Mouse (Mus musculus) urinary bladder, postnatal 0 days (tissue): Measurements from ENCODE around the gene Platr17. TPM values are rescaled to one million over a fixed set of nuclear protein-coding genes. Genes with fewer than 3 reads are reported as not detected.

ENCODE experiments used
- microRNA-seq: library from miRNA; unstranded; fragments of <30 nt; microRNA quantifications from one replicate; pipeline ENCODE4, GENCODE M21; 2016
- polyA plus RNA-seq: library from polyadenylated mRNA; unstranded; fragments of >200 nt; fragmentation: Nextera tagmentation; extraction: Ambion mirVana; gene quantifications from 2 replicates; pipeline ENCODE4 v1.2.1, GENCODE M21; 2015

The Platr17 gene
- polyA plus RNA-seq = 0.20 and 0.88 TPM in 2 replicates

DNA sequence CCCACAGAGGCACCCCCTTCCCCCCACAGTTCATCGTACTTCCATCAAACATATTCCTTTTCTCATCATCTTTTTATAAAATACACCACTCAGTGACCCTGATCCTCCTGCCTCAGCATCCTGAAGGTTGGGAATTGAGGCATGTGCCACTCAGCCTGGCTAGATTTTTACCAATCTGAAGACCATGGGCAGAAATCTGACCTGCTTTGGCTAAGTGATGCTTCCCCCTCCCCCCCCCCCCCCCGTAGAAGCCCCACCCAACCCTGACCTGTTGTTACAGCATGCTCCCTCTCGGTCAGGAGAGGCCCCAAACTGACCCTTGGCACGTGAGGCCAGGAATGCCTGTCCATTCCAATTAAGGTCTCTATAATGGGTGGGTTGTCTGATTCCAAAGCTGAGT lies at the start of gene Platr17:
TSS of gene Platr17 (plus strand) at position 301 of the 400 bp plus-strand sequence.

DNA sequence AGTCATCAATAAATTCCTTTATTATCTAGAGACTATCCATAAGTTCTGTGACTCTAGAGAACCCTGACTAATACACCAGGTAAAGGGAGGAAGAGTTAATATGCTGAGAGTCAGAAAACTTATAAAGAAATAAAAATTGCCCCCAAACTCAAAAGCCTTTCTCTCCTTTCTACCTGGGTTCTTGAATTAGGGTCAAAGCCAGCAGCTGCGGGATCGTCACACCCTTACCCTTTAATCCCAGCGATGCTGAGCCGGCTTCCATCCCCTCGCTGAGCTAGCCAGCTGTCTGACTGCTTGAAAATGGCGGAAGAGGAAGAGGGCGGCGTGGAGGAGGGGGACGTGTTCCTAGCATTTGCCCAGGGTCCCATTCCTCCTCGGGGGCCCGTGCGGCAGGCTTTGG lies 31.4 kb upstream of the Platr17 start, which contains the start of gene Gm7029:
TSS of gene Gm7029 (plus strand) at position 301 of the 400 bp plus-strand sequence.

DNA sequence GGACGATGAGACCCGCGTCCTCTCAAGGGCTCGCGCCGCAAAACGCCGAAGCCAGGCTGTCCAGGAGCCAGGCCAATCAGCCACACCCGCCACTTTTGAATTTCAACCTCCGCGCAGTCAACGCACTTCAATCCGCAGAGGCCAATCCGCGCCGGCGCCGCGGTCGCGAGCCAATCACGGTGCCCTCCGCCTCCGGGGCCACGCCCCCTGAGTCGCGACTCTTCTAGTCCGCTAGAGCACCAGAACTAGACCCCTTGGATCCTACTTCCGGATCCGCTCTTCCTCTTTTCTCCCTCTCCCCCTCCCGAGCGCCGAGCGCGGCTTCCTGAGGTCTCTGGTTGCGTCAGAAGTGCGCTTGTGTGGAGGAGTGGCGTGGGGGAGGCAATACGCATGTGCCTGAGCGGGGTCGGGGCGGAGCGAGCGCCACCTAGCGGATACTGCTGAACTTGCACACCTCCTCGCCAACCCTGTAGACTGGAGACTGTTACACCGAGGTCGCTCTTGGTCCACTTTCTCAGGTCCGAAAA lies 14.3 kb upstream of the Platr17 start, which contains the start of gene Kifc1:
TSS of gene Kifc1 (minus strand) at position 129 of the 527 bp plus-strand sequence.

DNA sequence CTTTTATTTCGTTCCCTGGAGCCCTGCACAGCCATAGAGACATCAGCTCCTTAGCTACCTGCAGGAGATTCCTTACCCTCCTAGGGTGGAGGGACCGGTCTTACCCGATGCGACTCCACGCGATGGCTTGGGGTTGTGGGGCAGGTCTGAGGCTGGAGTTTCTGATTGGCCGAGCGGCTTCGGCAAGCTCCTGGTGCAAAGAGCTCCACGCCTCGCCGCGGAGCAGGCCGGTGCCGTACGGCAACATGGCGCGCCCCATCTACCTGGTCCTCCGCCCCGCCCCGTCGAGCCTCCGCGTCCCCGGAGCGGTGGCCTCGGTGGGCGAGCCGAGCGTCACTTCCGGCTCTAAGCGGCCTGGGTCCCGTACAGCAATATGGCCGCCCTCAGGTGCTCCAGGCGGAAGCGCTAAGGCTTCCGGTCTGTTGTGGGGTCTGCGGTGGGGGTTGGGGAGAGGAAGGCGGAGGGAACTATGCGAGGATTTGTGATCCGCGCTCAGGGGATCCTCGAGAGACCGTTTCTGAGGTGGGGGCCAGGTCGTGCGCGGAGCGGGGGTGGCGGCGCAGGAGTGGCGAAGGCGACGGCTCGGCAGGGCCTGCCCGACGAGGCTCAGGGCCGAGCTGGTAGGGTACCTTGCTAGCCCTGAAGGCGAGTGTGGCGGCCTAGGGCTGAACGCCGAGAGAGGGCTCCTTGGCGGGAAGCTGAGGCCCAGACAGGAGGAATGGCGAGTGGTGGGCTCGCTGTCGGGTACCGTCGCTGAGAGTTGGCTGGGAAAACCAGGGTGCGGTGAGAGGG lies 4.3 kb downstream of the Platr17 start, which contains the start of gene Daxx:
TSS of gene Daxx (plus strand) at position 338 of the 792 bp plus-strand sequence.

GRCm38 (mm10) chr17:33915671-33916250 lies 10.8 kb downstream of the Platr17 start, which contains the start of the genes Tapbp and Zbtb22:
Tapbp (plus strand) TSS chr17:33915899.
Zbtb22 (plus strand) TSS chr17:33915904.

DNA sequence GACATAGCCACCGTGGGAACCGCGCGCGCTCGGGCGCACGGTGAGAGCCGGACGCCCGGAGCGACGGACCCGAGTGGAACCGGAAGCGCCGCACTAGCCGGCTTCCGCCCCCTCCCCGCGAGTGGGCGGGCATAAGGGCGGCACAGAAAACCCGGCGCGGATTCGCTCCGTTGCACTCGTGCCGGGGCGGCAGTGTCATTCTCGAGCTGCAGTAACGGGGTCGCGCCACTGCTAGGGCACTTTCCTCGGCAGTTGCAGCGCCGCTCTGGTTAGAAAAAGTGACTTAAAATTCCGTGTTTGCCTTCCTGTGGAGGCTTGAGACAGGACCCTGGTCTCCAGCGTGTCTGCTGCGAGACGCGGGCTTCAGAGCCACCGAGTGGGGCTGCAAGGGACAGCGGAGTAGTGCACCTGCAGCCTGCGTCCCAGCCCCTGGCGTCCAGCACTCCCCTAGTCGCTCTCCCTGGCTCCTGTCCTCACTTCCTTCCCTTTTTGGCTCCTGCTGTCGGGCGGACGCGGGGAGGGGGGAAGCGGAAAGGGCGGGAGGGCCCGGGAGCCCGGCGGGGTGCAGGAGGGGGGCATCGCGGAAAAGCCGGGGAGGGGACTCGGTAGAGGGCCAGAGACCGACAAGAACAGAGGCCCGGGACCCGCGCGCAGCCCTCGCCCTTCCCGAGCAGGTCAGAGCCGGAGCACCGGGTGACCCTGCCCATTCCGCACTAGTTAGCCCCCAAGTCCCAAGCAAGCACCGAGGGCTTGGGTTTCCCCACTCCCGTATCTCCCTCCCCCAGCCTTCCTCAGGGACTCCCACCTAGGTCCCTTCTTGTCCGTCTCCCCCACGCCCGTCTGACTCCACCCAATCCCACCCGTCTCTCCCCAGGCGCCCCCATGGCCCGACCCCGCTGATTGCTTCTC lies 24.7 kb downstream of the Platr17 start, which contains the start of gene Rgl2:
TSS of gene Rgl2 (plus strand) at position 173 of the 909 bp plus-strand sequence.

DNA sequence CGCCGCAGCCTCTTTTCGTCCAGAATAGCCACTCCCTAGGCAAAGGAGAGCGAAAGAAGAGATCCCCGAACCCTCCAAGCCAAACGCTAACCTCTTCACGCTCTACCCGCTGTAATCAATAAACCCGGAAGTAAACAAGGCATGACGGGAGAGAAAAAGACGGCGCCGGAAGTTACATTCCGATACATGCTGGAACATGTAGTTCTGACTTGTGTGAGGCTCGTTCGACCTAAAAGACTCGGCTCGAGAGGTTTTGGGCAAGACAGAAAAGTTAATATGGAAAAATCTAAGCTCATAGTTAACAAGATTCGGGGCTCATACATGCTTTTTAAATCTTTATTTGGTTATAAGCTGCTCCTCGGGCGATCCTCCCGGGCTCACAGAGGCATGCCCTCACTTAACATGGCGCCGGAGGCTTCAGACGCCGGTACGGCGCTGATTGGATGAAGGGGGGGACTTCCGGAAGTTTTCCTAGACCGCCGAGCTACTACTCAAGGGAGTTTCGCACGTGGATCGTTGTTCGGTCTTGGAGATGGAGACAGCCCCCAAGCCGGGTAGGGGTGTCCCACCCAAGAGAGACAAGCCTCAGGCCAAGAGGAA lies 35.4 kb downstream of the Platr17 start, which contains the start of the genes Pfdn6 and Wdr46:
TSS of gene Pfdn6 (minus strand) at position 138 of the 600 bp plus-strand sequence.
TSS of gene Wdr46 (plus strand) at position 455 of the 600 bp plus-strand sequence.

DNA sequence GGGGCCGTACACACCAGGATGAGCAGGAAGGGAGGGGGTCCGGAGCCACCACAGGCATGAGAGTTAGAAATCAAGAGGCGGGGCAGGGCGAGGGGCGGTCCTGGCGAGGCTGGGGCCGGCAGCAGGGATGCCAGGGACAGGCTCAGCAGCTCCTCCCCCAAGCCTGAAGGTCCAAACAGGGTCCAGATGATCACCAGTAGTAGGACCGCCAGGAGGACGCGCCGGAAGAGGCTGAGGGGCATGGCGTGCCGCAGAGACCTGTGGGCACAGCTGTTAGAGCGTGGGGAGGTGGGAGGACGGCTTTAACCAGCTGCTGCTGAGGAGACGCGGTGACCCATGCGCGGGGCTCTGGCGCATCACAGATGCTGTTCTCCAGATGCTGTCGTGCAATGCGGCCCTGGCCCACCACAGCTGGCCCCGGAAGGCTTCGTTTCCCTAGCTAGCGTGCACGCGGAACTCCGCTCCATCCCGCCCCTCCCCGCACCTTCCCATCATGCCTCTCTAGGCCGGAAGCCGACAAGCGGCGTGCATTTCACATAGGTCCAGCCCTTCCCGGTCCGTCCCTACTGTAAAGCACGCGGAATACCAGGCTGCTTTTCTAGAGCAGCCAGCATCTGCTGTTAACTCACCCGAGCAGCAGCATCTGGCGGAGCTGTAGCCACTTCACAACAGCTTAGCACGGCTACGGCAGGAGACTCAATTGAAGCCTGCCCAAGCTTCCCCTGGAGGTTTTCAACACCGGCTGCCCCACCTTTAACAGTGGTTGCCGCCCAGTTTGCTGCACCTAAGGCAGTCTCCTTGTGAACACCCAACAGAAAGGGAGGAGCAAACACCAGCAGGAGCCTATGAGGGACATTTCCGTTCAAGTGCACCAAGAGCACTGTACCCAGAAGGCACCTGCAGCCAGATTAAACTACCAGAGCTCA lies 46.3 kb downstream of the Platr17 start, which contains the start of gene B3galt4:
TSS of gene B3galt4 (minus strand) at position 468 of the 926 bp plus-strand sequence.

DNA sequence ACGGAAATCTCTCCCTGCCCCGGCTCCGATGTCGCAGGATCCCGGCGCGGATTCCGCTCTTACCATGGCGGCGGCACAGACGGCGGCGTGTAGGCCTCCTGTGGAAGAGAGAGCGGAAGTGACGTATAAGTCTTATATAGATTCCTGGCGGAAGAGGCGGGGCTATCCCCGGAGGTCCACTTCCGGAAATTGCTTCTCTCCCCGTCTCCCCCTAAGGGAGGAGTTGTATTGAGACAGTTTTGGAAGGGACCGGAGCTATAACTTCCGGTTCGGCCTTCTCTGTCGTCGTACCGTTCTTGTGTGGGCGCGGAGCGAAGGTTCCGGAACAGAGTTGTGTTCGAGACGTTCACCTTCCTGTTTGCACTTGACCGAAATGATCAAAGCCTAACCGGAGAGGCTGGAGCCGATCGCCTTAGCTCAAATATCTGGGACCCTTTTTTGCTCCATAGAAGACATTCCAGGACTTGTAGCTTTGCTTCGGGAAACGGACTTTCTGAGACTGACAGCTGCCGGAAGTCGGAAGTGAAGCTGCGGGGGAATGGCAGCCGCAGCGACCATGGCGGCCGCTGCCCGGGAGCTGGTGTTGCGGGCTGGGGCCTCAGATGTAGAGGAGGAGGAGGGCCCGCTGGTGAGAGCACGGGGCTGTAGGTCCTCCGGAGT lies 50.8 kb downstream of the Platr17 start, which contains the start of the genes Vps52 and Rps18:
TSS of gene Vps52 (plus strand) at position 258 of the 660 bp plus-strand sequence.
TSS of gene Rps18 (minus strand) at position 447 of the 660 bp plus-strand sequence.

Small RNA genes lying within 50 kb of the gene (microRNA-seq; reads per million reads assigned to microRNA genes)
- not detected for gene Gm27740

Other genes starting within 250 kb of the Platr17 start
- 109 and 132 TPM in 2 replicates for gene Hnrnpm, start 218.3 kb upstream of the Platr17 start, polyA plus RNA-seq
- gene March2, start 186.5 kb upstream of the Platr17 start, polyA plus RNA-seq = 87.0 and 101 TPM in 2 replicates
- 246 and 249 TPM in 2 replicates for gene Rab11b, start 144.6 kb upstream of the Platr17 start, polyA plus RNA-seq
- 32.3 and 36.8 TPM in 2 replicates for gene Angptl4, start 123.3 kb upstream of the Platr17 start, polyA plus RNA-seq
- 21.2 and 23.5 TPM in 2 replicates for gene Kank3, start 94.6 kb upstream of the Platr17 start, polyA plus RNA-seq
- gene Rps28, start 80.6 kb upstream of the Platr17 start, polyA plus RNA-seq = 778 and 855 TPM in 2 replicates
- gene Ndufa7, start 80.6 kb upstream of the Platr17 start, polyA plus RNA-seq = 513 and 574 TPM in 2 replicates
- 22.6 and 27.1 TPM in 2 replicates for gene Cd320, start 62.0 kb upstream of the Platr17 start, polyA plus RNA-seq
- not detected in 2 replicates for gene Gm7029, start 31.3 kb upstream of the Platr17 start, polyA plus RNA-seq
- gene Kifc1, start 14.5 kb upstream of the Platr17 start, polyA plus RNA-seq = 1.3 and 1.9 TPM in 2 replicates
- gene Daxx, start 4.3 kb downstream of the Platr17 start, polyA plus RNA-seq = 23.1 and 26.3 TPM in 2 replicates
- 68.1 and 71.1 TPM in 2 replicates for gene Tapbp, start 10.8 kb downstream of the Platr17 start, polyA plus RNA-seq
- gene Zbtb22, start 10.8 kb downstream of the Platr17 start, polyA plus RNA-seq = 12.5 and 13.1 TPM in 2 replicates
- gene Rgl2, start 24.4 kb downstream of the Platr17 start, polyA plus RNA-seq = 23.8 and 27.2 TPM in 2 replicates
- 93.9 and 108 TPM in 2 replicates for gene Pfdn6, start 35.2 kb downstream of the Platr17 start, polyA plus RNA-seq
- gene Wdr46, start 35.5 kb downstream of the Platr17 start, polyA plus RNA-seq = 18.0 and 19.4 TPM in 2 replicates
- gene B3galt4, start 46.4 kb downstream of the Platr17 start, polyA plus RNA-seq = 6.4 and 6.7 TPM in 2 replicates
- gene Vps52, start 50.7 kb downstream of the Platr17 start, polyA plus RNA-seq = 28.7 and 29.0 TPM in 2 replicates
- 1,535 and 1,858 TPM in 2 replicates for gene Rps18, start 50.9 kb downstream of the Platr17 start, polyA plus RNA-seq
- 97.3 and 136 TPM in 2 replicates for gene H2-K1, start 95.2 kb downstream of the Platr17 start, polyA plus RNA-seq
- 12.7 and 13.4 TPM in 2 replicates for gene Ring1, start 119.5 kb downstream of the Platr17 start, polyA plus RNA-seq
- gene H2-Ke6, start 122.9 kb downstream of the Platr17 start, polyA plus RNA-seq = 39.1 and 39.5 TPM in 2 replicates
- gene Slc39a7, start 126.5 kb downstream of the Platr17 start, polyA plus RNA-seq = 139 and 141 TPM in 2 replicates
- 22.6 and 25.7 TPM in 2 replicates for gene Rxrb, start 126.7 kb downstream of the Platr17 start, polyA plus RNA-seq
- gene Col11a2, start 134.3 kb downstream of the Platr17 start, polyA plus RNA-seq = 0.26 and 0.34 TPM in 2 replicates
- gene H2-Oa, start 187.2 kb downstream of the Platr17 start, polyA plus RNA-seq = 0.24 TPM in 1 of 2 replicates, not detected in the other
- 5.8 and 8.1 TPM in 2 replicates for gene H2-DMa, start 214.4 kb downstream of the Platr17 start, polyA plus RNA-seq
- 53.0 and 53.2 TPM in 2 replicates for gene Brd2, start 217.5 kb downstream of the Platr17 start, polyA plus RNA-seq
- 0.13 TPM in 1 of 2 replicates, not detected in the other for gene H2-DMb2, start 238.2 kb downstream of the Platr17 start, polyA plus RNA-seq
- 1.5 and 2.6 TPM in 2 replicates for gene H2-DMb1, start 247.9 kb downstream of the Platr17 start, polyA plus RNA-seq